Mouse (Mus musculus) olfactory bulb, adult 2 months (tissue): ENCODE data around the gene Nfasc.

Experiments
- CTCF ChIP-seq: fragments of 200-500 bp; IDR thresholded peaks from 2 replicates; pipeline ENCODE4 v1.5.1; 2012; ENCODE audit warnings: low read depth, mild to moderate bottlenecking, low read length, moderate library complexity; ENCODE audit not compliant: insufficient read depth
- POLR2A ChIP-seq: fragments of 200-500 bp; IDR thresholded peaks from 2 replicates; pipeline ENCODE4 v1.6.1; 2012; ENCODE audit warnings: mild to moderate bottlenecking, low read depth, low read length, moderate library complexity; ENCODE audit not compliant: insufficient read depth

GRCm38 (mm10) chr1:132571613-132572012 is 170.0 kb downstream of the Nfasc start:
- TF ChIP-seq CTCF (no peak), POLR2A (no peak)
